Mouse (Mus musculus) limb, embryonic 14.5 days (tissue): Measurements from ENCODE around the gene Olfr98. TPM values are rescaled to one million over a fixed set of nuclear protein-coding genes. Genes with fewer than 3 reads are reported as not detected.
"Not testable (repeated sequence)": the region's sequence is repeated elsewhere in the genome, so short reads cannot be mapped to it uniquely, and the experiment has no call there.

Source experiments
- ATAC-seq: fragments of 200-750 bp; cut with Nextera tagmentation; 2 replicates; pipeline ENCODE4 v1.8.0; 2017; ENCODE audit warnings: low read depth, moderate number of reproducible peaks, moderate TSS enrichment; ENCODE audit not compliant: low FRiP score
- DNase-seq: peaks from one replicate; pipeline ENCODE4 v3.0.0-alpha.2; 2015; ENCODE audit warnings: low spot score
- H3K27ac ChIP-seq: fragments of 300-500 bp; sonication (generic); replicated peaks from 2 replicates; pipeline ENCODE4 v1.5.1; 2014; ENCODE audit warnings: low read depth, mild to moderate bottlenecking, low read length, moderate library complexity, mixed read lengths
- H3K27me3 ChIP-seq: fragments of 300-500 bp; sonication (generic); 2 replicates; pipeline ENCODE4 v1.6.1; 2014; ENCODE audit warnings: low read length, mixed read lengths; ENCODE audit not compliant: control insufficient read depth, insufficient read depth
- H3K36me3 ChIP-seq: fragments of 300-500 bp; sonication (generic); 2 replicates; pipeline ENCODE4 v1.6.1; 2014; ENCODE audit warnings: mild to moderate bottlenecking, low read length, moderate library complexity, mixed read lengths; ENCODE audit not compliant: control insufficient read depth, insufficient read depth
- H3K4me1 ChIP-seq: fragments of 300-500 bp; sonication (generic); 2 replicates; pipeline ENCODE4 v1.6.1; 2014; ENCODE audit warnings: antibody characterized with exemption, low read length, mixed read lengths; ENCODE audit not compliant: control insufficient read depth, insufficient read depth
- H3K4me2 ChIP-seq: fragments of 300-500 bp; sonication (generic); replicated peaks from 2 replicates; pipeline ENCODE4 v1.6.1; 2014; ENCODE audit warnings: low read depth, mild to moderate bottlenecking, low read length, moderate library complexity; ENCODE audit not compliant: severe bottlenecking
- H3K4me3 ChIP-seq: fragments of 300-500 bp; sonication (generic); replicated peaks from 2 replicates; pipeline ENCODE4 v1.5.1; 2014; ENCODE audit warnings: low read length
- H3K9ac ChIP-seq: fragments of 300-500 bp; sonication (generic); 2 replicates; pipeline ENCODE4 v1.6.1; 2014; ENCODE audit warnings: mild to moderate bottlenecking, low read depth, low read length, moderate library complexity; ENCODE audit not compliant: severe bottlenecking
- H3K9me3 ChIP-seq: fragments of 300-500 bp; sonication (generic); 2 replicates; pipeline ENCODE4 v1.6.1; 2016; ENCODE audit warnings: low read length; ENCODE audit not compliant: control insufficient read depth
- POLR2A ChIP-seq: fragments of 200-500 bp; IDR thresholded peaks from 2 replicates; pipeline ENCODE4 v1.8.0; 2012; ENCODE audit warnings: inconsistent platforms, mild to moderate bottlenecking, moderate library complexity, borderline replicate concordance; ENCODE audit not compliant: insufficient read depth, insufficient read length; ENCODE audit errors: extremely low read depth
- WGBS: fragments of 180-500 bp; shearing (Covaris S2); extraction: QIAGEN DNeasy Blood & Tissue Kit; methylation state at CpG from one replicate; pipeline ENCODE4 v1.1.7; 2014; 5-methylcytosine and 5-hydroxymethylcytosine counted together
- polyA plus RNA-seq, 2 experiments: library from polyadenylated mRNA; depleted of rRNA in 1 of 2; stranded (reverse) in 1 of 2; unstranded in 1 of 2; fragments of >200 nt; fragmentation: Nextera tagmentation in 1 of 2; extraction: Ambion mirVana in 1 of 2; gene quantifications; 2 replicates each; pipeline versions ENCODE4 v1.2.1 to v1.2.3; 2012 to 2014

The Olfr98 gene
- polyA plus RNA-seq, 2 experiments = not detected

DNA sequence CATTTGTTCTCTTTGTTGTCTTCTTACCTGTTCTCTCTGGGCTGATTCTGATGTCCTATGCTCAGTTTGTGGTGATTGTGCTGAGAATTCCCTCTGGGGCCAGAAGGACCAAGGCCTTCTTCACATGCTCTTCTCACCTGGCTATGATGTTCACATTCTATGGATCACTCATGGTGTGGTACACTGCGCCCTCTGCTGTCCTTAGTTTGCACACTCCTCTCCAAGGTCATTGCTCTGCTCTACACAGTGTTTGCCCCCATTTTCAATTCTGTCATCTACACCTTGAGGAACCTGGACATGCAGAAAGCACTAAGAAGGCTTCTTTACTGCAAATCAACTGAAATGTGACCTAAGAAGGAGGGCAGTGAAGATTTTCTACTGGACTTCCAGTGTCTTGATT lies 13.0 kb downstream of the Olfr98 start:
- Histone ChIP-seq H3K27me3 (no peaks in the 10 kb centered on the region), H3K27ac (no peak overlapping the region), H3K4me1 (no peaks in the 10 kb centered on the region), H3K4me3 (no peak overlapping the region), H3K36me3 (no peaks in the 10 kb centered on the region), H3K4me2 (no peak overlapping the region), H3K9me3 (no peaks in the 10 kb centered on the region), H3K9ac (no peak overlapping the region)
- no peak for DNase-seq
- WGBS = 8% methylated on average over 1 of the region's 1 CpGs
- ATAC-seq = no peak
- no peak for TF ChIP-seq POLR2A

DNA sequence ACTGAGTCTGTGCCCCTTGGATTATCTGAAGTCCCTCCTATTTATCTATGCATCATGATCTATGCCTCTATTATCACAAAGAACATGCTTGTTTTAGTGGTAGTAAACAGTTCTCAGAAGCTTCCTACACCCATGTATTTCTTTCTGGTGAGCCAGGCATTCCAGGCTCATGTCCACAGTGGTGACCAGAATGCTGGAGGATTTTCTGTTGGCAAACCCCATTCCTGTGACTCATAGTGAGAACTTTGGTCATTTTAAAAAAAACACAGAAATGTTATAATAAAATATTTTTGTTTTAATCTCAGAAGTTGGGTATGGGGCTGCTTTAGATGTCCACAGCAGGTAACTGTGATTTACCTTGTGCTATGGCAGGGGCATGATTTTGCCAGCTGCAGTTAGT lies 14.1 kb downstream of the Olfr98 start:
- no peak for TF ChIP-seq POLR2A
- no peak overlapping the region for H3K4me3 ChIP-seq
- DNase-seq (no peak), ATAC-seq (no peak)
- H3K4me1 ChIP-seq = no peaks in the 10 kb centered on the region
- no peak overlapping the region for H3K4me2 ChIP-seq
- H3K9me3 ChIP-seq = no peaks in the 10 kb centered on the region
- no peaks in the 10 kb centered on the region for H3K36me3 ChIP-seq
- H3K27me3 ChIP-seq = no peaks in the 10 kb centered on the region
- no peak overlapping the region for H3K9ac ChIP-seq
- no peak overlapping the region for H3K27ac ChIP-seq

DNA sequence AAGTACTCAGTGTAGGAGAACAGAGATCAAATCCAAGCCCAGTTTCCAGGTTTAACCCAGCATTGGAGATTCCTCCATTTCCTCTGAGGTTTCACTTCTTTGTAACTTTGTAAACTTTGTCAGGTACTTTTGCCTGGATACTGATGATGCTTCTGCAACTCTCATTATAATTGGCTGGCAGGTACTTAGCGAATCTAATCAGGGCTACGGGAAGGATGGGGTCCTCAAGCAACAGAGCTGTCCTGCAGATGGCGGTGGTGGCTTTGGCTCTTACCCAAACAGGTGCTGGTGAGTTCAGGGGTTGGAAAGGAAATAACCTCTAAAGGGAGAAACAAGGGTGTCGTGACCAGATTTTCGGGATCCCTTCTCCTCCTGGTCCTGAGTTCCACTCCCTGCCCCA lies 16.8 kb downstream of the Olfr98 start:
- ATAC-seq (no peak), DNase-seq (no peak)
- no peaks in the 10 kb centered on the region for H3K4me1 ChIP-seq
- no peak overlapping the region for H3K9ac ChIP-seq
- H3K27ac ChIP-seq = no peak overlapping the region
- H3K36me3 ChIP-seq = no peaks in the 10 kb centered on the region
- no peak for TF ChIP-seq POLR2A
- H3K9me3 ChIP-seq = no peaks in the 10 kb centered on the region
- no peaks in the 10 kb centered on the region for H3K27me3 ChIP-seq
- WGBS = 33% methylated on average over 5 of the region's 5 CpGs
- no peak overlapping the region for H3K4me3 ChIP-seq
- no peak overlapping the region for H3K4me2 ChIP-seq

DNA sequence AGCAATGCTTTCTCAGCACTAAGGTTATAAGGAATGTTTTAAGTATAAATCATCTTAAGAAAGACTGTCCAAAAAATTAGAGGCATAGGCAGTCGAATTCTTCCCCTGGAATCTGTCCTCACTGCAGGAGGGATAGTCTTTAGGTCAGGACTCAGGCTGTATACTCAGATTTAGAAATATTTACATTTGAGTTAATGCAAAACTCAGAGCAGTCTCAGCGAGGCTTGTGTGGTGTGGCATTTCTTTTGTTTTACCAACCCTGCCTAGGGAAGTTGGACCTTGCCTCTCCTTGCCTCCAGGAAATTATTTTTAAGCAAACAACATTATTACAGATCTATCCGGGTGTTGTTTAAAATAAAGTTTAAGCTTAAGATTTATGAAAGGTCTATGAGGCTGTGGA lies 21.4 kb downstream of the Olfr98 start:
- no peak for TF ChIP-seq POLR2A
- Histone ChIP-seq H3K9me3 (no peaks in the 10 kb centered on the region), H3K4me3 (no peak overlapping the region), H3K27ac (no peak overlapping the region), H3K27me3 (no peaks in the 10 kb centered on the region), H3K9ac (no peak overlapping the region), H3K36me3 (no peaks in the 10 kb centered on the region), H3K4me2 (no peak overlapping the region), H3K4me1 (no peaks in the 10 kb centered on the region)
- ATAC-seq = no peak
- DNase-seq = no peak
- 64% methylated on average over 3 of the region's 3 CpGs for WGBS

DNA sequence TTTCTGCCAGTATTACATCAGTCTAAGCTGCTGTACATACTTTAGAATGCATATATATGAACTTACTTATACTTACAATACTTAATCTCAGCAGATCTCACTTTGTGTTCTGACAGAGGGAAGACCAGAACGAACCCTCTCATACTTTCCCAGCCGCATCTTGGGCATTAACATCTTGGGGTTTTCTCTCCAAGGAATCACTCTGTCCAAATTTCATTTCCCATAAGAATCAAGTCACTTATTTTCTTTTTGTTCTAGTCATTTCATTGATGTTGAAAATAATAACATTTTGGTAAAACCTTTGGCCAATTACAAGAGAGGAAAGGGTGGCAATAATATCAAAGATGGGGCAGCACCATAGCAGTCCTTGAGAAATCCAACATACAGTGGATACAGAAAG lies 26.3 kb downstream of the Olfr98 start, which contains the start of gene Olfr97:
Gene Olfr97 (minus strand): TSS at position 101 of the 400 bp plus-strand sequence.
- H3K27me3 ChIP-seq = not testable (repeated sequence)

DNA sequence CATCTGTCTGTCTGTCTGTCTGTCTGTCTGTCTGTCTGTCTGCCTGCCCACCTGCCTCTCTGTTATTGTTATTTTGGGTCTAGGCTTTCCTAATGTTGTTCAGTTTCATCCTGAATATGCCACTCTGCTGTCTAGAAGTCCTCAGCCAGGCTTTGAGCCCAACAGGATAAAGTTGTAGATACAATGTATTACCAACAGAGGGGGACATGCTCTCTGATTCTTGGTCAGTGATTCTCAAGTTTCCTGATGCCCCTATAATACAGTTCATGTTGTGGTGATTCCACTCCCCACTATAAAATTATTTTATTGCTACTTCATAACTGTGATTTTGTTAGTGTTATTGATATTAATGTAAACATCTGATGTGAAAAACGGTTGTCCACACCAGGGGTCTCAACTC lies 41.7 kb downstream of the Olfr98 start:
- Histone ChIP-seq H3K9me3 (peaks cover 6% of the 10 kb centered on the region), H3K4me1 (no peaks in the 10 kb centered on the region), H3K4me3 (no peak overlapping the region), H3K27ac (no peak overlapping the region), H3K27me3 (no peaks in the 10 kb centered on the region), H3K9ac (no peak overlapping the region), H3K36me3 (no peaks in the 10 kb centered on the region), H3K4me2 (no peak overlapping the region)
- WGBS = 12% methylated on average over 1 of the region's 1 CpGs
- ATAC-seq = no peak
- DNase-seq = no peak
- no peak for TF ChIP-seq POLR2A

More for the DNA sequence above, 26.3 kb downstream of the Olfr98 start, which contains the start of gene Olfr97:
- not testable (repeated sequence) for H3K9ac ChIP-seq, ATAC-seq, H3K27ac ChIP-seq, H3K9me3 ChIP-seq, H3K36me3 ChIP-seq, H3K4me1 ChIP-seq, H3K4me2 ChIP-seq, H3K4me3 ChIP-seq, DNase-seq
- WGBS = 84% methylated on average over 2 of the region's 2 CpGs
